Mouse (Mus musculus) heart, postnatal 36 days (tissue): ENCODE measurements around the gene 4930430F08Rik. TPM values are rescaled to one million over a fixed set of nuclear protein-coding genes. Genes with fewer than 3 reads are reported as not detected.

Source experiments
- DNase-seq, 2 experiments: peaks; one replicate each; pipeline ENCODE4 v3.0.0; 2021 to 2022
- intact Hi-C: fragments of 180-260 bp; cut with DNase I; formaldehyde crosslinking; loops from one replicate; pipeline ENCODE4 v1.15.1; 2025
- total RNA-seq, 2 experiments: library from RNA; stranded (reverse); gene quantifications; 2 replicates each; pipeline ENCODE4 v1.2.3; 2021

4930430F08Rik gene
- total RNA-seq, 2 experiments from 2014 or later: 6.0 to 7.0 TPM

DNA sequence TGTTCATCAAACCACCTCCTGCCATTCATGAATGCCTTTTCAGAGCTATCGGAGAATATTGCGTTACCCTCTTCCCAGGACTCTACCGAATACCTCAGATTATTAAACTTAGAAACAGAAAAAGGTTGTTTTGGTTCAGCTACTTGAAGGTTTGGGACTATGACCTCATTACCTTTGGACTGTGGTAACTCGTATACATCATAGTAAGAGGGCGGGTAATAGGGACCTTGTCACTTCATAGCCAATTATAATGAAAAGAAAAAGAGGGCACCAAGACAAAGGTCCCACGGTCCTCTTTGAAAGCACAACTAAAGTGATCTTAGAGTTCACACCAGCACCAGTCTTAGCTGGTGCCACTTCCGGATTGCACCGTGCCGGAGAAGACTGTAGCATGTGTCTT is 67.9 kb downstream of the 4930430F08Rik start:
- no peak for DNase-seq
- intact Hi-C loops: no loop called here

Other genes starting within 250 kb of the 4930430F08Rik start
- gene Gm4302, start 249.6 kb downstream of the 4930430F08Rik start, total RNA-seq: not detected
- gene Gm4303, start 244.5 kb downstream of the 4930430F08Rik start, total RNA-seq: not detected
- gene Gm4305, start 239.3 kb downstream of the 4930430F08Rik start, total RNA-seq: not detected
- gene Gm4307, start 229.1 kb downstream of the 4930430F08Rik start, total RNA-seq: not detected
- not detected for gene Gm4312, start 207.9 kb downstream of the 4930430F08Rik start, total RNA-seq
- 10 to 100 TPM; 15.7 to 18.3 TPM for gene Tmtc3, start 103.1 kb downstream of the 4930430F08Rik start, total RNA-seq
- 1 to 10 TPM; 3.4 to 4.0 TPM for gene Cep290, start 102.9 kb downstream of the 4930430F08Rik start, total RNA-seq
- not detected for gene 1700017N19Rik, start 61 bp upstream of the 4930430F08Rik start, total RNA-seq